Mouse (Mus musculus) brain, embryonic 14.5 days (tissue): ENCODE data around the gene Tmem63c.

Experiments
- CTCF ChIP-seq: fragments of 200-500 bp; IDR thresholded peaks from 2 replicates; pipeline ENCODE4 v1.5.1; 2012; ENCODE audit warnings: inconsistent platforms, mild to moderate bottlenecking, moderate library complexity, borderline replicate concordance; ENCODE audit not compliant: insufficient read depth, insufficient read length; ENCODE audit errors: extremely low read depth
- POLR2A ChIP-seq: fragments of 200-500 bp; IDR thresholded peaks from 2 replicates; pipeline ENCODE4 v1.6.1; 2012; ENCODE audit warnings: mild to moderate bottlenecking, inconsistent platforms, borderline replicate concordance; ENCODE audit not compliant: poor library complexity, insufficient read depth, insufficient read length, severe bottlenecking; ENCODE audit errors: extremely low read depth

DNA sequence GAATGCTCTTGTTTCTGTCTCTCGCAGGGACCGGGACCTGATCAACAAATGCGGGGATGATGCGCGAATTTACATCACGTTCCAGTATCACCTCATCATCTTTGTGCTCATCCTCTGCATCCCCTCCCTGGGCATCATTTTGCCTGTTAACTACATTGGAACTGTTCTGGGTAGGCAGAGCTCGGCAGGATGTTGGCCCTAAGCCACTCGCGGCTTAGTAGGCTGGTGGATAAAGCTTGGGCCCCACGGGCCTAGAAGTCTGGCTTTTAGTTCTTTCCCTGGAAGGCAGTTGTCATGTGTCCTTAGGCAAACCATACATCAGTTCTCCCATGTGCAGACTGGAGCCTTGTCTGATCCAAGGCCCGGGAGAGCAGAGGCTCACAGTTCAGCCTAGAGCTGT lies 44.3 kb downstream of the Tmem63c start:
- TF ChIP-seq CTCF: no peak
- TF ChIP-seq POLR2A: no peak
